Mouse (Mus musculus): ENCODE measurements around the gene Pramef20.

DNA sequence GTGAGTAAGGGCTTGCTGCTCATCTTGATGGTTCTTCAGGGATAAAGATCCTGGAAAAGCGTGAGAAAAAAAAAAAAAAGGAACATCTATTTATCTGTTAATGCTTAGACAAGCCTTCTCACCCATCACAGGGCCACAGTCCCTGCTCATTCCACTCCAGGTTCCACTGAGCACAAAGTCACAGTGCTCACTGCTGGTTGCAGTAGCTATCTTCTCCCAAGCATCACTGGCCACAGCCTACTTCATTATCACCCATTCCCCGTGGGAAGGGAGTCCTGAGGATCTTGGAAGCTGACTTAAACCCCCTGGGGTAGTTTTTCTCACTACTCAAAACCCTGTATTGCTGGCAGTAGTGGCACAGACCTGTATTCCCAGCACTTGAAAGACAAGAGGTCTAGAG is at the start of gene Pramef20:
- TF ChIP-seq CTCF (IDR thresholded peaks at IDR 0.05; ENCODE audit: control insufficient read depth, insufficient read depth, insufficient read length): no peak
- TF ChIP-seq USF1 (IDR thresholded peaks at IDR 0.05; ENCODE audit: low read depth): no peak
